Mouse (Mus musculus) ES-E14 (cell line): Measurements from ENCODE around the gene Arnt2. TPM values are rescaled to one million over a fixed set of nuclear protein-coding genes. Genes with fewer than 3 reads are reported as not detected.

Experiments
- DNase-seq: peaks from one replicate; pipeline ENCODE4 v3.0.0-alpha.2; 2013; ENCODE audit warnings: low read depth, low spot score
- H3K27ac ChIP-seq: 2 replicates; pipeline ENCODE4 v1.5.1; 2012; ENCODE audit warnings: low read depth, mild to moderate bottlenecking, low read length, moderate library complexity, mixed read lengths; ENCODE audit not compliant: poor library complexity, insufficient read depth, severe bottlenecking
- H3K36me3 ChIP-seq: 2 replicates; pipeline ENCODE4 v1.6.1; 2012; ENCODE audit warnings: mild to moderate bottlenecking, low read length, moderate library complexity, mixed read lengths; ENCODE audit not compliant: control insufficient read depth, poor library complexity, insufficient read depth, severe bottlenecking
- H3K4me1 ChIP-seq, 2 experiments: fragments of 150-350 bp in 1 of 2; sonication (generic) in 1 of 2; 2 replicates each; pipeline ENCODE4 v1.6.1; 2012; ENCODE audit warnings: low read length in 2 of 2, mild to moderate bottlenecking in 1 of 2, mixed read lengths in 1 of 2; ENCODE audit not compliant: control insufficient read depth in 2 of 2, insufficient read depth in 2 of 2, poor library complexity in 1 of 2
- H3K4me3 ChIP-seq, 2 experiments: fragments of 150-350 bp in 1 of 2; sonication (generic) in 1 of 2; 2 replicates each; pipeline ENCODE4 v1.5.1; 2012; ENCODE audit warnings: low read length in 2 of 2, low read depth in 1 of 2, mild to moderate bottlenecking in 1 of 2, mixed read lengths in 1 of 2; ENCODE audit not compliant: insufficient read depth in 1 of 2, poor library complexity in 1 of 2, severe bottlenecking in 1 of 2
- H3K9ac ChIP-seq: 2 replicates; pipeline ENCODE4 v1.6.1; 2012; ENCODE audit warnings: low read depth, mild to moderate bottlenecking, low read length, mixed read lengths; ENCODE audit not compliant: poor library complexity, insufficient read depth, severe bottlenecking
- H3K9me3 ChIP-seq: fragments of 150-350 bp; sonication (generic); 2 replicates; pipeline ENCODE4 v1.6.1; 2012; ENCODE audit warnings: low read depth, mild to moderate bottlenecking, low read length; ENCODE audit not compliant: control insufficient read depth, insufficient read depth
- CHD2 ChIP-seq: IDR thresholded peaks from 2 replicates; pipeline ENCODE4 v1.6.1; 2014; ENCODE audit warnings: mild to moderate bottlenecking, low read depth, low read length, inconsistent platforms
- HCFC1 ChIP-seq: IDR thresholded peaks from 2 replicates; pipeline ENCODE4 v1.6.1; 2012; ENCODE audit warnings: low read length, inconsistent platforms, borderline replicate concordance; ENCODE audit not compliant: insufficient read depth
- MAFK ChIP-seq: IDR thresholded peaks from 2 replicates; pipeline ENCODE4 v1.6.1; 2014; ENCODE audit warnings: mild to moderate bottlenecking, low read depth, low read length, inconsistent platforms; ENCODE audit not compliant: insufficient read depth
- ZC3H11A ChIP-seq: IDR thresholded peaks from 2 replicates; pipeline ENCODE4 v1.6.1; 2012; ENCODE audit warnings: low read depth, mild to moderate bottlenecking, inconsistent platforms, low read length, borderline replicate concordance
- ZNF384 ChIP-seq: IDR thresholded peaks from 2 replicates; pipeline ENCODE4 v1.6.1; 2012; ENCODE audit warnings: low read depth, low read length, inconsistent platforms
- in situ Hi-C, 2 experiments: fragments of 600-800 bp; cut with MboI; formaldehyde crosslinking; loops; one replicate each; pipeline ENCODE4 v1.15.1; 2025; ENCODE audit warnings: low sequenced_read_pairs in 2 of 2, inconsistent platforms in 1 of 2; ENCODE audit not compliant: unreplicated experiment in 2 of 2
- total RNA-seq: library from RNA; depleted of rRNA; stranded (reverse); fragments of 300-350 nt; gene quantifications from 2 replicates; pipeline ENCODE4 v1.2.3, GENCODE M21; 2012

The Arnt2 gene
- total RNA-seq, 1 experiment: 2.8 TPM

- TF ChIP-seq ZC3H11A (no peak), CHD2 (no peak), MAFK (no peak), ZNF384 (no peak), HCFC1 (no peak)
- H3K9ac ChIP-seq: no peak overlapping the region
Measured at GRCm38 (mm10) chr7:84421291-84421665, 11.3 kb upstream of the Arnt2 start.

GRCm38 (mm10) chr7:84420581-84421290, 10.8 kb upstream of the Arnt2 start:
- H3K4me3 ChIP-seq: no peak overlapping the region
- DNase-seq: no peak

More at GRCm38 (mm10) chr7:84421291-84421665, 11.3 kb upstream of the Arnt2 start:
- Histone ChIP-seq H3K36me3 (no peaks in the 10 kb centered on the region), H3K27ac (no peak overlapping the region), H3K4me3 (no peak overlapping the region), H3K9me3 (no peaks in the 10 kb centered on the region), H3K4me1 (no peaks in the 10 kb centered on the region)
- DNase-seq: no peak
- in situ Hi-C loops: no loop called here

GRCm38 (mm10) chr7:84417441-84417840, 7.5 kb upstream of the Arnt2 start:
- Histone ChIP-seq H3K4me1 (no peaks in the 10 kb centered on the region), H3K27ac (no peak overlapping the region), H3K4me3 (no peak overlapping the region), H3K9me3 (no peaks in the 10 kb centered on the region), H3K36me3 (no peaks in the 10 kb centered on the region), H3K9ac (no peak overlapping the region)
- in situ Hi-C loops: no loop called here
- DNase-seq: no peak
- no peak for TF ChIP-seq HCFC1
- no peak for TF ChIP-seq ZNF384
- TF ChIP-seq CHD2: no peak
- TF ChIP-seq MAFK: no peak
- TF ChIP-seq ZC3H11A: no peak

More at GRCm38 (mm10) chr7:84420581-84421290, 10.8 kb upstream of the Arnt2 start:
- H3K36me3 ChIP-seq: no peaks in the 10 kb centered on the region
- in situ Hi-C loops: no loop called here
- H3K9ac ChIP-seq: no peak overlapping the region
- H3K4me1 ChIP-seq: no peaks in the 10 kb centered on the region
- no peaks in the 10 kb centered on the region for H3K9me3 ChIP-seq
- no peak overlapping the region for H3K27ac ChIP-seq
- TF ChIP-seq ZC3H11A (no peak), HCFC1 (no peak), MAFK (no peak), CHD2 (no peak), ZNF384 (no peak)

GRCm38 (mm10) chr7:84412570-84412969, 2.6 kb upstream of the Arnt2 start:
- Histone ChIP-seq H3K4me3 (no peak overlapping the region), H3K9me3 (no peaks in the 10 kb centered on the region), H3K27ac (no peak overlapping the region), H3K36me3 (no peaks in the 10 kb centered on the region), H3K9ac (no peak overlapping the region), H3K4me1 (0 out of 4 replicates have a peak, but pooled peaks cover 0 to 1% of the 10 kb centered on the region in 2 experiments)
- no peak for DNase-seq
- in situ Hi-C loops: no loop called here
- TF ChIP-seq ZC3H11A (no peak), CHD2 (no peak)
